Mouse (Mus musculus): ENCODE measurements around the gene Dctn5. TPM values are rescaled to one million over a fixed set of nuclear protein-coding genes. Genes with fewer than 3 reads are reported as not detected.

Dctn5 gene
- polyA plus RNA-seq, 1 experiment from 2014 or later = 45.5 TPM

DNA sequence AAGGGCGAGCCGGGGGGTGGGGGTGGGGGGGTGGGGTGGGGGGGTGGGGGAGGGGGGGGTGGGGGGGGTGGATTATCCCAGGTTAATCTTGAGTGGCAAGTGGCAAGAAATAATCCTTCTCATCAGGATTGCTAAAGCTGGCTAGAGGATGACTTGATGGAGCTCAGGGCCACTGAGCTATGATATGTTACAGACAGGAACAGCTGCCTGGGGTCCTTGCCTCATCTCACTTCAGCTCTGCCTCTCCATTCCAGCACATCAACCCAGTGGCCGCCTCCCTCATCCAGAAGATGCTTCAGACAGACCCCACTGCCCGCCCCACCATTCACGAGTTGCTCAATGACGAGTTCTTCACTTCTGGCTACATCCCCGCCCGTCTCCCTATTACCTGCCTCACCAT lies 30.9 kb downstream of the Dctn5 start:
- Histone ChIP-seq H3K9me3 (replicated peaks) (no peaks in the 10 kb centered on the region), H3K4me2 (no peak overlapping the region), H3K36me3 (replicated peaks) (peaks cover 84% of the 10 kb centered on the region), H3K27ac (replicated peaks) (no peak overlapping the region), H3K27me3 (no peaks in the 10 kb centered on the region), H3K9ac (no peak overlapping the region), H3K4me3 (replicated peaks) (no peak overlapping the region), H3K4me1 (replicated peaks) (peaks cover 37% of the 10 kb centered on the region)
- WGBS (ENCODE audit: insufficient replicate concordance) = 92% methylated on average over 6 of the region's 8 CpGs
- ATAC-seq (ENCODE audit: insufficient read depth) = no peak

DNA sequence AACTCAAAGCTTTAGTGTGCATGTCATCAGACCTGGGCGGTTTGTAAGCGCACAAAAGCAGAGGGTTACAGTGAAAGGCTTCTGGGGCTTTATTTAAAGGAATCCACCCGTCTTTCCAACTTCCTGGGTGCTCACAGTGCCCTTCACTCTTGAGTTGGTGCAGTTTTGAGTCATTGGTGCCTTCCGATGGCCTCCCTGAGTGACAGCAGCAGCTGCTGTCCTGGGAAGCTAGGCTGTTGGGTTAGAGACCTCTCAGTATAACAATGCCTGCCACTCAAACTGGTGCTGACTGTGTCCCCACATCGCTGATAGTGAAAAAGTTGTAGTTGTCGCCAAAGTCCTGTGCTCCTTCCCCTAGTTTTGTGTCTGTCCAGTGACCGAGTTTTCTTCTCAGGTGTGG lies 34.4 kb downstream of the Dctn5 start:
- H3K9me3 ChIP-seq (replicated peaks) = no peaks in the 10 kb centered on the region
- no peak overlapping the region for H3K9ac ChIP-seq
- H3K4me3 ChIP-seq (replicated peaks) = no peak overlapping the region
- WGBS (ENCODE audit: insufficient replicate concordance) = 85% methylated on average over 7 of the region's 7 CpGs
- ATAC-seq (ENCODE audit: insufficient read depth) = no peak
- peaks cover 88% of the 10 kb centered on the region for H3K36me3 ChIP-seq (replicated peaks)
- no peak overlapping the region for H3K4me2 ChIP-seq
- no peaks in the 10 kb centered on the region for H3K27me3 ChIP-seq
- H3K27ac ChIP-seq (replicated peaks) = no peak overlapping the region
- peaks cover 17% of the 10 kb centered on the region for H3K4me1 ChIP-seq (replicated peaks)

DNA sequence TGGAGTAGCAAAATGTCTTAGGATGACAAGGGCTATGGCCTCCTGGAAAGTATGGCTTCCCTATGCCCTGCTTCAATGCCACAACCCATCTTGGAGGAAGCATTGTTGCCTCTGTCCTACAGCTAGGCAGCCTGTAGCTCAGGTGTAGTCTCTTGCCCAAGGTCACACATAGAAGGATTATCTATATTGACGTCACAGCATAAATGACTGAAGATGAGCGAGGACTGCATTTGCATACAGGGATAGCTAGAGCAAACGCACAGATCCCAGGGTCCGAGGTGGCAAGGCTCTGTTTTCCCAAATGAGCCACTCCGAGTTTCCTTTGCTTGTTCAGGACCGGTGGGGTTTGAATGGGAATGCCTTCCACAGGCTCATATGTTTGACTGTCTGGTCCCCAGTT lies 37.9 kb downstream of the Dctn5 start:
- Histone ChIP-seq H3K4me2 (no peak overlapping the region), H3K4me1 (replicated peaks) (no peaks in the 10 kb centered on the region), H3K27ac (replicated peaks) (no peak overlapping the region), H3K9me3 (replicated peaks) (no peaks in the 10 kb centered on the region), H3K9ac (no peak overlapping the region), H3K4me3 (replicated peaks) (no peak overlapping the region), H3K36me3 (replicated peaks) (peaks cover 54% of the 10 kb centered on the region), H3K27me3 (no peaks in the 10 kb centered on the region)
- no peak for ATAC-seq (ENCODE audit: insufficient read depth)
- 78% methylated on average over 6 of the region's 6 CpGs for WGBS (ENCODE audit: insufficient replicate concordance)

- H3K4me3 ChIP-seq (replicated peaks) = no peak overlapping the region
- no peak overlapping the region for H3K27ac ChIP-seq (replicated peaks)
- no peak for ATAC-seq (ENCODE audit: insufficient read depth)
- H3K9me3 ChIP-seq (replicated peaks) = no peaks in the 10 kb centered on the region
- peaks cover 45% of the 10 kb centered on the region for H3K36me3 ChIP-seq (replicated peaks)
- H3K27me3 ChIP-seq = no peaks in the 10 kb centered on the region
- H3K9ac ChIP-seq = no peak overlapping the region
- 54% methylated on average over 10 of the region's 10 CpGs for WGBS (ENCODE audit: insufficient replicate concordance)
- no peak overlapping the region for H3K4me2 ChIP-seq
- H3K4me1 ChIP-seq (replicated peaks) = no peaks in the 10 kb centered on the region
Measured at GRCm38 (mm10) chr7:122171613-122172012, 38.8 kb downstream of the Dctn5 start.

DNA sequence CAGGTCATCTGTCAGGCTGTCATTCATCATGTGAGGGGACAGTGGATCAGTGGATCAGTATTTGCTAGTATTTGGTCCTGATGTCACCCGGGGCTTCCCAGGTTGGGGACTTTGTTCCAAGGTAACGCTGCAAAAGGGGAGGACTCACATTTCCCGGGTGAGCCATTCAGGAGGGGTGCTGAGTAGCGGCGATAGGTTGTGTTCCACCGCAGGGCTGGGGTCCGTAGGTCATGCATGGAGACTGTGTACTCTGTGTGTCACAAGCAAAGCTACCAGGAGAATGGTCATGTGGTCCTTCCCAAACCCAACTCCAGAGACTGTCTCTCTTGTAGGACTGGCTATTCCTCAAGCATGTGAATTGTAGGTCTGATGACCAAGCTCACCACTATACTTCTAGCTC lies 47.9 kb downstream of the Dctn5 start:
- no peak for ATAC-seq (ENCODE audit: insufficient read depth)
- H3K4me2 ChIP-seq = no peak overlapping the region
- H3K9me3 ChIP-seq (replicated peaks) = no peaks in the 10 kb centered on the region
- 61% methylated on average over 7 of the region's 7 CpGs for WGBS (ENCODE audit: insufficient replicate concordance)
- H3K4me1 ChIP-seq (replicated peaks) = no peaks in the 10 kb centered on the region
- H3K4me3 ChIP-seq (replicated peaks) = no peak overlapping the region
- H3K27ac ChIP-seq (replicated peaks) = no peak overlapping the region
- H3K36me3 ChIP-seq (replicated peaks) = no peaks in the 10 kb centered on the region
- no peaks in the 10 kb centered on the region; the same call in 1 of the 2 replicates for H3K27me3 ChIP-seq
- no peak overlapping the region for H3K9ac ChIP-seq

DNA sequence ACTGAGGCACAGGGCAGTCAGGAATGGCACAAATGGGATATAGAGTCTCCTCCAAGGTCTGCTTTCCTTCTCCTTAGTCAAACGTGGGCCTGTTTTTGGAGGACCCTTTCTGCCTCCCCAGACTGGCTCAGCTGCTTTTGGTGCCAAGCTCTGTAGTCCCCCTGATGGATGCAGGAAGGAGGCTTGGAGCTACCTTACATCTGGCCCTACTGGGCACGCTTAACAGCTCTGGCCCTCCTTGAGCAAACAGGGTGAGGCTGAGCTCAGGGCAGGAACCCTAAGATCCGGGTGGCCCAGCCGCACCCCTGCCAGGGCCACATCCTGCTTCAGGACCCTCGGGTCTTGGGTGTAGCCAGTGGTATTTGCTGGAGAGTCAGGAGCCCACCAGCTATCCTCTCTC lies 51.7 kb downstream of the Dctn5 start:
- no peak overlapping the region for H3K27ac ChIP-seq (replicated peaks)
- 47% methylated on average over 5 of the region's 5 CpGs for WGBS (ENCODE audit: insufficient replicate concordance)
- H3K4me3 ChIP-seq (replicated peaks) = no peak overlapping the region
- ATAC-seq (ENCODE audit: insufficient read depth) = no peak
- H3K9me3 ChIP-seq (replicated peaks) = no peaks in the 10 kb centered on the region
- H3K27me3 ChIP-seq = no peaks in the 10 kb centered on the region; the same call in 1 of the 2 replicates
- H3K4me2 ChIP-seq = no peak overlapping the region
- H3K36me3 ChIP-seq (replicated peaks) = no peaks in the 10 kb centered on the region
- no peaks in the 10 kb centered on the region for H3K4me1 ChIP-seq (replicated peaks)
- H3K9ac ChIP-seq = no peak overlapping the region

DNA sequence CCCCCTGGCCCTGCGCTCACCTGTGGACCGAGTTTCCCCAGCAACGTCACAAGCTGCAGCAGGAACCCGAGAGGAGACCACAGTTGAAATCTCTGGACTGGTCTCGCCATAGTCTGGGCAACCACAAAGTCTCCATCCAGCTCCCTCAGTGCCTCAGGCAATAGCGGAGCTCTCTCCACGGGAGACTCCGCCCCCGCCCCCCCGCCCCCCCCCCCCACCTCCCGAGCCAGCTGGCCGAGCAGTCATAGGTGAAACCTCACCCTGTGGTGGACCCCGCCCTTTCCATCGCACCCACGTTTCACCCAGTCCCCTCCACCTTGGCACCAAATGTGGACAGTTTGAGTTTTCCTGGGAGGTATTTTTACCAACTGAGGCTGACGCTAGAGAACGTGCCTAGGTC lies 53.2 kb downstream of the Dctn5 start, which contains the start of gene Ern2:
Gene Ern2, minus strand, starts transcription at position 165 of the 400 bp plus-strand sequence.
- 19% methylated on average over 17 of the region's 17 CpGs for WGBS (ENCODE audit: insufficient replicate concordance)
- H3K4me1 ChIP-seq (replicated peaks) = no peaks in the 10 kb centered on the region

GRCm38 (mm10) chr7:122189484-122189883 lies 56.6 kb downstream of the Dctn5 start:
- H3K9ac ChIP-seq = no peak overlapping the region
- no peaks in the 10 kb centered on the region for H3K4me1 ChIP-seq (replicated peaks)
- WGBS (ENCODE audit: insufficient replicate concordance) = 34% methylated on average over 7 of the region's 7 CpGs
- ATAC-seq (ENCODE audit: insufficient read depth) = no peak
- no peaks in the 10 kb centered on the region for H3K36me3 ChIP-seq (replicated peaks)
- no peak overlapping the region for H3K4me3 ChIP-seq (replicated peaks)
- no peak overlapping the region for H3K27ac ChIP-seq (replicated peaks)
- no peak overlapping the region for H3K4me2 ChIP-seq
- no peaks in the 10 kb centered on the region; the same call in 1 of the 2 replicates for H3K27me3 ChIP-seq
- H3K9me3 ChIP-seq (replicated peaks) = no peaks in the 10 kb centered on the region

More for the DNA sequence above, 53.2 kb downstream of the Dctn5 start, which contains the start of gene Ern2:
- no peak for ATAC-seq (ENCODE audit: insufficient read depth)
- no peak within 1 kb of the TSS for H3K9ac ChIP-seq
- H3K27me3 ChIP-seq = no peaks in the 10 kb centered on the region; the same call in 1 of the 2 replicates
- H3K4me2 ChIP-seq = no peak within 1 kb of the TSS
- H3K36me3 ChIP-seq (replicated peaks) = no peaks in the 10 kb centered on the region
- H3K9me3 ChIP-seq (replicated peaks) = no peaks in the 10 kb centered on the region
- H3K4me3 ChIP-seq (replicated peaks) = no peak within 1 kb of the TSS
- no peak within 1 kb of the TSS for H3K27ac ChIP-seq (replicated peaks)

DNA sequence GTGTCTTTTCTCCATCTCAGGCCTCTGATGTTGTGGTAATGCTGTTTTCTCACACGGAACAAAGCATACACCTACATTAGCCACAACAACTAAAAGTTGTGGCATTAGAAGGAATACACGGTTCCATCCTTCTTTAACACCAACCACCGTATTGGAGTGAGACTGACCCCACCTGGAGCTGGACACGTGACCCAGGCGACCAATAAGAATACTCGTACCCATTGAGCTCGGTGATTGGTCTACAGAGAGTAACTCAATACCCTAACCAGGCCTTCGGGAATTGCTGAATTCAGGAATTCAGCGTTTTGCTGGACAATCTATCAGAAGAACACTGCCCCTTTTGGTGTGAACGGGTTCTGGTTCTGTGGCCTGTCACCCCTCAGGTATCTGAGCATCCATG lies 58.3 kb downstream of the Dctn5 start:
- H3K36me3 ChIP-seq (replicated peaks) = no peaks in the 10 kb centered on the region
- no peak overlapping the region for H3K4me3 ChIP-seq (replicated peaks)
- 64% methylated on average over 10 of the region's 10 CpGs for WGBS (ENCODE audit: insufficient replicate concordance)
- no peak overlapping the region for H3K27ac ChIP-seq (replicated peaks)
- H3K4me2 ChIP-seq = no peak overlapping the region
- H3K9ac ChIP-seq = no peak overlapping the region
- H3K9me3 ChIP-seq (replicated peaks) = no peaks in the 10 kb centered on the region
- H3K27me3 ChIP-seq = no peaks in the 10 kb centered on the region
- no peaks in the 10 kb centered on the region for H3K4me1 ChIP-seq (replicated peaks)
- ATAC-seq (ENCODE audit: insufficient read depth) = no peak

- Histone ChIP-seq H3K36me3 (replicated peaks) (no peaks in the 10 kb centered on the region), H3K9me3 (replicated peaks) (no peaks in the 10 kb centered on the region), H3K27ac (replicated peaks) (no peak overlapping the region), H3K9ac (no peak overlapping the region), H3K4me2 (no peak overlapping the region), H3K27me3 (no peaks in the 10 kb centered on the region), H3K4me1 (replicated peaks) (no peaks in the 10 kb centered on the region), H3K4me3 (replicated peaks) (no peak overlapping the region)
- no peak for ATAC-seq (ENCODE audit: insufficient read depth)
Measured at GRCm38 (mm10) chr7:122193919-122194318, 61.1 kb downstream of the Dctn5 start.

DNA sequence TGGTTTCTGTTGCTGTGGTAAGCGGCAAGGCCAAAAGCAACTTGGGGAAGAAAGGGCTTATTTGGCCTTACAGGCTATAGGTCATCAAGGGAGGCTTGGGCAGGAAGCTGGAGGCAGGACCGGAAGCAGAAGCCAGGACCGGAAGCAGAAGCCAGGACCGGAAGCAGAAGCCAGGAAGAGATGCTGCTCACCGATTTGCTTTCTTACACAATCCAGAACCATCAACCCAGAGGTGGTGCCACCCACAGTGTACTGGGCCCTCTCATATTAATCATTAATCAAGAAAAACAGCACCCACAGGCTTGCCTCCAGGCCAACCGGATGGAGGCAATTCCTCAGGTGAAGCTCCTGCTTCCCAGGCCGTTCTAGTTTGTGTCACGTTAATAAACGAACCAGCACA lies 63.9 kb downstream of the Dctn5 start:
- Histone ChIP-seq H3K4me2 (no peak overlapping the region), H3K4me3 (replicated peaks) (no peak overlapping the region), H3K27ac (replicated peaks) (no peak overlapping the region), H3K9me3 (replicated peaks) (no peaks in the 10 kb centered on the region), H3K36me3 (replicated peaks) (no peaks in the 10 kb centered on the region), H3K4me1 (replicated peaks) (no peaks in the 10 kb centered on the region), H3K27me3 (no peaks in the 10 kb centered on the region), H3K9ac (no peak overlapping the region)
- ATAC-seq (ENCODE audit: insufficient read depth) = 0 out of 2 replicates have a peak, but pooled peaks have one; percentile 31
- 56% methylated on average over 9 of the region's 9 CpGs for WGBS (ENCODE audit: insufficient replicate concordance)

GRCm38 (mm10) chr7:122197306-122197705 lies 64.5 kb downstream of the Dctn5 start:
- Histone ChIP-seq H3K4me1 (replicated peaks) (no peaks in the 10 kb centered on the region), H3K4me2 (no peak overlapping the region), H3K9ac (no peak overlapping the region), H3K27ac (replicated peaks) (no peak overlapping the region), H3K9me3 (replicated peaks) (no peaks in the 10 kb centered on the region), H3K27me3 (no peaks in the 10 kb centered on the region), H3K36me3 (replicated peaks) (no peaks in the 10 kb centered on the region), H3K4me3 (replicated peaks) (no peak overlapping the region)
- 20% methylated on average over 4 of the region's 4 CpGs for WGBS (ENCODE audit: insufficient replicate concordance)
- ATAC-seq (ENCODE audit: insufficient read depth) = no peak
